Comparison of ENCODE assay signal across 8 mouse cellular contexts in the genomic region with DNA sequence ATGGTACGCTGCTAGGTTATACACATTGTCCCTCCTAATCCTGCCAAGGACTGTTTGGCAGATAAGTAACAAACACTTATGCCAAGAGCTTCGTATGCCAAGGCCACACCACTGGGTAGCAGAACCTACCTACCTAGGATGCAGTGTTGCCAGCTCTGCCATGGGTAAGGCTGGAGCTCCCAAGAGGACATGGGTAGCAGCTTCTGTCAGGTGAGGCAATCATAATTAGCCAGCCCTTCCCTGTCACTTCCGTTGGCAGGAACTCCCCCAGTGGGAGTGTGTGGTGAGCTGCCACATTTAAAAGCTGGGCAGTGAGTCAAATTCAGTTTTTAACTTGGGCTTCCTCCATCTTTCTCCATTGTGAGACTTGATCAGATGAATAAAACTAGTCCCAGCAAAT.
A peak's percentile ranks its signal among the peaks of the same experiment; 100 is the strongest.
DNase-seq lines count a peak whose midpoint lies in the region; ATAC-seq and TF ChIP-seq lines count a peak whose summit lies in the region.

No protein-coding gene starts in this region.

- WGBS in midbrain, postnatal 0 days, result 55% methylated on average over 3 of the region's 3 CpGs

- no peak overlapping the region for H3K9ac ChIP-seq in midbrain, postnatal 0 days (replicated peaks; ENCODE audit: low read length, poor library complexity, severe bottlenecking)

- H3K27me3 ChIP-seq in midbrain, postnatal 0 days (ENCODE audit: insufficient read depth, low read length), result no peaks in the 10 kb centered on the region

- peak; percentile 82 to 96 for ATAC-seq in hematopoietic stem cell, adult 5-6 weeks (replicated peaks in 1 of 2; ENCODE audit: insufficient read depth in 1 of 2, low FRiP score in 2 of 2, low TSS enrichment in 1 of 2, low read depth in 1 of 2, poor library complexity in 2 of 2, severe bottlenecking in 2 of 2)
- ATAC-seq in midbrain, postnatal 0 days (ENCODE audit: low FRiP score), result peak; percentile 38; the same call in 1 of the 2 replicates

- H3K27ac ChIP-seq in midbrain, postnatal 0 days (ENCODE audit: low read depth, low read length), result no peak overlapping the region

- H3K9me3 ChIP-seq in midbrain, postnatal 0 days (ENCODE audit: low read length), result no peaks in the 10 kb centered on the region

- H3K4me2 ChIP-seq in midbrain, postnatal 0 days (ENCODE audit: low read depth, low read length, poor library complexity, severe bottlenecking), result no peak overlapping the region

- peak; percentile 6 for DNase-seq in adrenal gland, adult 8-10 months
- no peak for DNase-seq in adrenal gland, postnatal 25 days
- DNase-seq in ovary, postnatal 14 days (ENCODE audit: low spot score), result peak; percentile 3
- no peak for DNase-seq in ovary, adult 18-20 months (ENCODE audit: low spot score)
- peak; percentile 81 for DNase-seq in midbrain, postnatal 0 days (ENCODE audit: low spot score)
- no peak for DNase-seq in embryo, embryonic 10.5 days (ENCODE audit: low spot score)
- no peak for DNase-seq in kidney, adult 11 months

- H3K36me3 ChIP-seq in midbrain, postnatal 0 days (ENCODE audit: insufficient read depth, low read length), result no peaks in the 10 kb centered on the region

- TF ChIP-seq CTCF in midbrain, postnatal 0 days (IDR thresholded peaks at IDR 0.05), result no peak

- H3K4me1 ChIP-seq in midbrain, postnatal 0 days (ENCODE audit: insufficient read depth, low read length), result no peaks in the 10 kb centered on the region

- H3K4me3 ChIP-seq in midbrain, postnatal 0 days (ENCODE audit: low read depth, low read length), result no peak overlapping the region

Comparison
In these comparisons a context has a peak if more than half of its experiments do, and no peak if none do; other contexts are left out.
1. DNase-seq: peak in adrenal gland, adult 8-10 months (single experiment), ovary, postnatal 14 days (single experiment) and midbrain, postnatal 0 days (single experiment); none in adrenal gland, postnatal 25 days (single experiment), ovary, adult 18-20 months (single experiment), embryo, embryonic 10.5 days (single experiment) and kidney, adult 11 months (single experiment).